Mouse (Mus musculus): ENCODE results near the gene Cpne9.

Gene Cpne9

GRCm38 (mm10) chr6:113342297-113342696 lies 60.2 kb downstream of the Cpne9 start:
- DNase-seq (ENCODE audit: low read depth, low spot score): no peak

GRCm38 (mm10) chr6:113343177-113344092 lies 61.3 kb downstream of the Cpne9 start, which contains the start of gene Camk1:
Gene Camk1 (minus strand): TSS chr6:113343984.
- DNase-seq (ENCODE audit: low read depth, low spot score): peak; percentile 43

GRCm38 (mm10) chr6:113344321-113344720 lies 62.2 kb downstream of the Cpne9 start:
- no peak for DNase-seq (ENCODE audit: low read depth, low spot score)

- peak; percentile 55 for DNase-seq (ENCODE audit: low read depth, low spot score)
These were observed 64.8 kb downstream of the Cpne9 start for GRCm38 (mm10) chr6:113346897-113347296.

GRCm38 (mm10) chr6:113350538-113350937 lies 68.4 kb downstream of the Cpne9 start:
- DNase-seq (ENCODE audit: low read depth, low spot score): peak; percentile 83

- peak; percentile 77 for DNase-seq (ENCODE audit: low read depth, low spot score)
These were observed 69.1 kb downstream of the Cpne9 start for GRCm38 (mm10) chr6:113351161-113351560.

- DNase-seq (ENCODE audit: low read depth, low spot score): no peak
These were observed 69.5 kb downstream of the Cpne9 start for GRCm38 (mm10) chr6:113351653-113352052.

- DNase-seq (ENCODE audit: low read depth, low spot score): no peak
These were observed 70.7 kb downstream of the Cpne9 start for GRCm38 (mm10) chr6:113352820-113353219.

- DNase-seq (ENCODE audit: low read depth, low spot score): no peak
These were observed 71.6 kb downstream of the Cpne9 start for GRCm38 (mm10) chr6:113353696-113354095.

Data from ES-CJ7 (cell line).